Mouse (Mus musculus) B cell, adult 2 months (primary cell): Measurements from ENCODE around the gene Maco1.
"Not testable (repeated sequence)": the region's sequence is repeated elsewhere in the genome, so short reads cannot be mapped to it uniquely, and the experiment has no call there.

Source experiments
- DNase-seq, 2 experiments: peaks; one replicate each; pipeline ENCODE4 v3.0.0; 2022

Gene Maco1

DNA sequence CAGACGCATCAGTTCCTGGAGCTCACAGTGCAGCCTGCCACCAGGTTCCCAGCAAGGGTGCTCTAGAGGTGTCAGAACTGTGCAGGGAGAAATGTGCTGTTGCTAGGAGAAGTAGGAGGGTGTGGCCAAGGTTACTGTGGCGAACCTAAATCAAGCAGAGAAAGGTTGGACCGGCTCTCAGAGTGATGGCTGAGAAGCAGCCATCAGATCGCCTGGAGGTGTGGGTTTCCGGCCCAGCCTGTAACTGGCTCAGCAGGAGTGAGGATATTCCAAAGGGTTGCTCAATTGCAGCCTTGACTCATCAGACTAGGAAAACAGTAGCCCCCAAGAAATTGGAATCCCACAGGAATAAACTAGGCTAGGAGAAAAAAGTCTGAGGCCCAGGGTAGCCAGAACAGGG, 3.4 kb upstream of the Maco1 start:
- no peak for DNase-seq

GRCm38 (mm10) chr4:134856056-134856455, 2.9 kb upstream of the Maco1 start:
- no peak for DNase-seq

DNA sequence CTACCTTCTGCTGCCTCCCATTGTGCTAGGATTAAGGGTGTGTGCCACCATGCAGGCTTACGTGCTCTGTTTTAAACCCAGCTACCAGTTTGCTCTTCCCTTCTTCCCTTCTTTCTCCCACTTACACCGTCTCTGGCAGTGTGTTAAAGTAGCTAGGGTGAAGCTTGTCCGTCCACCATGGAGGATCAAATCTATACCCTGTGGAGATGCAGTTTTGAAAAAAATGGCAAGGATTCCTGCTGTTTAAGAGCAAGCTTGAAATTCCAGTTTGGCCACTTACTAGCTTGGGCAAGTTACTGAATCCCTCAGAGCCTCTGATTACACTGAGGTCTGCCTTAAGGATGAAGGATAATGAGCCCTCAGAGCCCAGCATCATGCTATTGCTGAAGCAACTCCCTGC, 2.2 kb upstream of the Maco1 start:
- DNase-seq: no peak

GRCm38 (mm10) chr4:134853637-134854485, 716 bp upstream of the Maco1 start:
- DNase-seq: peak; percentile 97 to 98

- peak; percentile 56 to 62 for DNase-seq
Measured at GRCm38 (mm10) chr4:134852438-134853255, 498 bp downstream of the Maco1 start.

DNA sequence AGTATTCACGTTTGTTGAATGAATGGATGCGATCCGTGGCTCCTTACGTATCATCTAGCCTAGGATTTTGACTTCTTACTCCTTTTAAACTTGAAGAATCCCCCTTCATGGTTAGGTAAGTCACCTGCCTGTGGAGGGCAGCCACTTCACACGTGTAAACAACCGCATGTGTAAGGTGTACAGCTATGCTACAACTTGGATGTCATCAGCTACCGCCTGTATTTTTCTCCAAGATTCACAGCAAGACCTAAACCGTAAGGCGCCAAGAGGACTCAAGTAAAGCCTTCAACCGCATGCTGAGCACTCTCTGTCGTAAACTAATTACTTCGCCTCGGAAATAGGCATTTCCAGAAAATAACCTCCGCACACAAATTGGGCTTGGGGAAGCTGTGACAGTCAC, 1.3 kb downstream of the Maco1 start:
- DNase-seq: peak in 1 of 2 experiments; percentile 30

DNA sequence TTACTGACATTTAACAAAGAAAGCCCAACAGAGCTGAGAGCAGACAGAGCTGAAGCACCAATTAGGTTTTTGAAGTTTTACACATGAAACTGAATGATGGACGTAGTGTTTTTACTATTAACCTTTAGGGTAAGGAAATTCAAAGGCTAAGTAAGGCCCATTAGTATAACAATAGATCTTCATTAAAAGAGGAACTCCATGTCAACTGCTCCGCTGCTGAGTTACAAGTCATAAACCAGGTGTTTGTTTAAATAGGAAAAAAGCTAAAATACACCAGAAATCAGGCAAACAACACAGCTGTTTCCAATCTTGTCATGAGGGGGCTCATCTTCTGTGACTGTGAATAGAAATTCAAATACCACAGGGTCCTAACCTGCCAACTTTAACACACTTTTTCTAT, 1.9 kb downstream of the Maco1 start:
- DNase-seq: no peak

GRCm38 (mm10) chr4:134850551-134850950, 2.6 kb downstream of the Maco1 start:
- no peak for DNase-seq

- DNase-seq: no peak
Measured at GRCm38 (mm10) chr4:134847587-134847986, 5.6 kb downstream of the Maco1 start.

DNA sequence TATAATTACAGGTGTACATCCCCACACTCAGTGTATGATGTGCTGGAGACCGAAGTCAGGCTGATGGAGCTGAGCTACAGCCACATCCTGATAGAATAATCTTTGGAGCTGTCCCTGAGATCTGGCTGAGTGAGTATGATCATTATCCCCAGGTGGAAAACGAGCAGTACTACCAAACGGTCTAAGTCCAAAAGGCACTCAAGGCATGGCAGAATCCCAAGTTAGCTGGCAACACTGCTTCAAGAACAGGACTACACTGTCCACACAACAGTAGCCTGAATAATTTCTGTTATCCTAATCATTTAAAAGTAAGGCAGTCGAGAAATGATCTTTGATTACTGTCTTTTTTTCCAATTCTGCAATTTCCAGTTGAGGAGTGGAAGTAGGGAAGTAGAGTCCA, 9.6 kb downstream of the Maco1 start:
- DNase-seq: no peak

- no peak for DNase-seq
Measured at GRCm38 (mm10) chr4:134840231-134840630, 12.9 kb downstream of the Maco1 start.

GRCm38 (mm10) chr4:134838706-134839105, 14.4 kb downstream of the Maco1 start:
- not testable (repeated sequence) for DNase-seq

DNA sequence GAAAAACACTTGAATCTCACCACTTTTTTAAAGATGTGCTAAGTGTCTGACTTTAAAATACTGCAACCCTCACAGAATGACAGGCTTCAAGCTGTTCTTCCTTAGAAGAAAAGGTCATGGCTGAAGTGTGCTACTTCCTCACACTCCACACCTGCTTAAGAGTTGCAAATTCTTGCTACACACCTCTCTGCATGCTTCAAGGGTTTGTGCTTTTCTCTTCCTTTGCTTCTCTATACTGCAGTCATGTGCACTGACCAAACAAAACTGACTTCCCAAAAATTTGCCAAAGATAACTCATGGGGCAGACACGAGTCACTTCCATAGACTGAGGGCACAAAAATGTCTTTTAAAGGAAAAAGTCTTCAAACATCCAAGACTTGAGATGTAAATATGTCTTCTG, 14.9 kb downstream of the Maco1 start:
- DNase-seq: peak; percentile 14 to 20

DNA sequence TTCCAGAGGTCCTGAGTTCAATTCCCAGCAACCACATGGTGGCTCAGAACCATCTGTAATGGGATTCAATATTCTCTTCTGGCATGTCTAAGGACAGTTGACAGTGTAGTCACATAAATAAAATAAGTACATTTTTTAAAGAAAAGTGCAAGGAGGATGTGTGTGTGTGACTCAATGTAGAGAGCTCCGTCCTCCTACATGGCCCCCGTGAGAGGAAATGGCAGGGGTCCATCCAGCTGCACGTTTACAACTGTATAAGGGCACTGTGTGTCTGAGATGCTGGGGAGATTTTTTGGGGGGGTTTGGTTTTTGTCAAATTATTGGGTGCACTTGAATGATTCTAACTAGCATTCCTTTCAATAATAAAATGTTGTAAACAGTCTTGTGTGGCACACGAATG, 17.7 kb downstream of the Maco1 start:
- no peak for DNase-seq

GRCm38 (mm10) chr4:134831934-134832333, 21.2 kb downstream of the Maco1 start:
- DNase-seq: no peak

DNA sequence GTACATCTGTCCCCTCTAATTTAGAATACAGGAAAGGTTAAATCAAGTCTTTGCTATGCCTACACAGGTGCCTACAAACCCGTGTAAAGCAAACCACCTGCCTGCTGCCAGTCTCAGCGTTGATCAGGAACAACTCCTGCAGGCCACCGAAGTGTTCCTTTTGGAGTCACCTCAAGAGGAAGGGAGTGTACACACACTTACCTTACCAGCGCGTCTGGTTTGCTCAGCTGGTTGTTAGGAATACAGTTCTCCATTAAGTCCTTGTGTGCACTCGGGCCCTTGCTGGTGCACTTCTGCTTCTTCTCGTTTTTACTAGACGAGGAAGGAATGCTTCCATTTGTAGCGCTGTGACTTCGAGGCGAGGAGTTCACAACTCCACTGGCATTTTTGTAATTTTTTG, 25.3 kb downstream of the Maco1 start:
- DNase-seq: no peak

DNA sequence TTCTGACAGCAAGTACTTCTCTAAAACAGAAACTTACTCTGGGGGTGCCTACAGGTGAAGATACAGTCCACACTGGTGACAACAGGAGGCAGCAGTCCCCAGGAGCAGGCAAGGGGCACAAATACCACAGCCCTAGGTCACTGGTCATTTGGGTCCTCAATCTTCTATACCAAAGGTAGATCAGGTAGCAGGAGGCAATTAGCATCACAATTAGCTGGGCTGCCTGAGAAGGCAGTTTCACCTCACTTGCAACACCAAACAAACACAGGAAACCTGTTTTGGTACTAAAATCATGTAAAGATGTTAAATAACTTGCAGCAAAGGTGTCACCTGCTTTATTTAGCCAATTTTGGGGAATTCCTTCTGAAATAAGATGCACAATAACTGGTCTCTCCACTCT, 26.8 kb downstream of the Maco1 start:
- no peak for DNase-seq

DNA sequence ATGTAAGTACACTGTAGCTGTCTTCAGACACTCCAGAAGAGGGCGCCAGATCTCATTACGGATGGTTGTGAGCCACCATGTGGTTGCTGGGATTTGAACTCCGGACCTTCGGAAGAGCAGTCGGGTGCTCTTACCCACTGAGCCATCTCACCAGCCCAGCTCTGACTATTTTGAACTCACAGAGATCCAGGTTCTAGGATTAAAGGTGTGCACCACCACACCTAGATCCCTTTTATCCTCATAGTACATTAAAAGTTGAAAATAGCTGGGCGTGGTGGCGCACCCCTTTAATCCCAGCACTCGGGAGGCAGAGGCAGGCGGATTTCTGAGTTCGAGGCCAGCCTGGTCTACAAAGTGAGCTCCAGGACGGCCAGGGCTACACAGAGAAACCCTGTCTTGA, 27.3 kb downstream of the Maco1 start:
- not testable (repeated sequence) for DNase-seq

GRCm38 (mm10) chr4:134823560-134823959, 29.6 kb downstream of the Maco1 start:
- DNase-seq: no peak

DNA sequence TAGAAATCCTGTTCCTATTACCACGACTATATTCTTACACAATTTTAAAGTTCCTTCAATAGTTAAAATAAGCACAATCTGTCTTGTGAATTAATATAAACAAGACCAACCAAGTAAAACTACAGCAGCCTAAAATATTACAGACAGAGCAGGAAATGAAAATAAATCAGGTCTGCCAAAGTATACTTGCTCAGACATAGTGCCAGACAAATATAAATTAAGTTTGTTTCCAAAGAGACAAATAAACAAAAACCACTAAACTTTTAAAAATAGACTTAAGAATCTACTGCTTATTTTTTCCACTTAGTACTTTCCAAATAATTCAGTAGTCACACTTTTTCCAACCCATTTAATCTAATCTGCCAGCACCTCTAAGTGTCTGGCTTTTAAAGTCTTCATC, 32.1 kb downstream of the Maco1 start:
- no peak for DNase-seq

GRCm38 (mm10) chr4:134817706-134818105, 35.4 kb downstream of the Maco1 start:
- DNase-seq: no peak

GRCm38 (mm10) chr4:134814229-134814571, 38.9 kb downstream of the Maco1 start:
- DNase-seq: no peak

DNA sequence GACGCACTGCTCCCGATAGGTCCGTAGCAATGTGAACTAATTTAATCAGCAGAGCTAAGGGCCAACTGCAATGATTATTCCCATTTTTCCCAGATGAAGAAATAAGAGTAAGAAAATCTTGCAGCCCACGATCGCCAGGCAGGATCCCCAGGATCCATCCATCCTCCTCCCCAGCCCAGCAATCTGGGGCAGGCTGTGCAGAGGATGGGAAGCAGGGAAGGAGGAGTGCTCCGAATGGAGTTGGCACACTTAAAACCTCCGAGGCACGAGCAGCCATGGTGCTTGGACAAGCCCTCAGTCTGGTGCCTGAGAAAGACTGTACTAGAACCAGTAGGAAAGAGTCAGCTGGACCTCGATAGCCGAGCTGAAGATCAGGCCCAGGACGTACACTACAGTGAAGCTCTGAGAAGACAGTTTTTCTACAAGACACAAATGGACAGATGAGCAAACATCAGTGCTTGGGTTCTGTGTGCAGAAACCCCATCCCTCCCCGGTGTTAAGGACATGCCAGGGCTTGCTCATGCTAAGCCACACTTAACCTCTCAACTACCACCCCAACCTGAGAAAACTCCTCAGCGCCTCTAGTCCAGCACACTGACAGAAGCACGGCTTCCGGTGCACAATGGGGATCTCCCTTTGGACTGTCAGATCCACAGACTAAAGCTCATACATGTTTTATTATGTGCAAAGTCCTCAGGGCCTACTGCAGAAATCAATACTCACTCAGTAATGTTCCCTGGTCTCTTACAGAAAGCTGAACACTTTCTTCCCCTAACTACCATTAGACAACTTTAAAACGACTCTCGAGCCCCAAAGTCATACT, 39.5 kb downstream of the Maco1 start:
- DNase-seq: no peak
